Mouse (Mus musculus) erythroblast, embryonic 14.5 days (primary cell): ENCODE data around the gene Kcnh3.
"Not testable (repeated sequence)": the region's sequence is repeated elsewhere in the genome, so short reads cannot be mapped to it uniquely, and the experiment has no call there.

ENCODE experiments used
- GATA1 ChIP-seq: IDR thresholded peaks from 2 replicates; pipeline ENCODE4 v1.6.1; 2012; ENCODE audit warnings: low read length, inconsistent platforms, mixed read lengths
- TAL1 ChIP-seq: IDR thresholded peaks from 3 replicates; pipeline ENCODE4 v1.6.1; 2012; ENCODE audit warnings: low read length, inconsistent platforms, mixed read lengths

- not testable (repeated sequence) for TF ChIP-seq GATA1, TAL1
These were observed 22.1 kb downstream of the Kcnh3 start for GRCm38 (mm10) chr15:99246736-99247135.
